Mouse (Mus musculus) kidney, postnatal 36 days (tissue): ENCODE results near the gene Adgrl2.

Experiments
- DNase-seq, 2 experiments: peaks; one replicate each; pipeline ENCODE4 v3.0.0; 2021 to 2022; ENCODE audit warnings: mixed read lengths in 2 of 2

The Adgrl2 gene

GRCm38 (mm10) chr3:148818414-148819105 is 171.8 kb downstream of the Adgrl2 start:
- DNase-seq = no peak

DNA sequence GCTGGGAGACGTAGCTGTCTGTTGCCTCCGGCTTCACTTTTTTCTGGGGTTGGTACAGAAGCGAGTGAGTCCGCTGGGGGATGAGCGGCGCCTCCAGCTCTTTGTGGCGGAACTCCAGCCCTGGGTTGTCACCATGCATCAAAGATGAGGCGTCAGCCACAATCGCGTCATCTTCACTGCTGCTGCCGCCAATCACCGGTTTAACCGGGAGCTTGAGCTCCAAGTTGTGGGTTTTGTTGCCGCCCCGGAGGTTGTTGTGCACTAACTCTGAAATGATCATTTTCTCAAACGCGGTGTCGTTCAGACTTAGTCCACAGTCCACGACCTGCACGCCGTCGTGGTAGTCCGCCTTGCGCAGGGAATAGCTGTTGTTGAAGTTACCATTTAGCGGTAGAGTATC is 172.9 kb downstream of the Adgrl2 start:
- DNase-seq = no peak

- no peak for DNase-seq
Measured at GRCm38 (mm10) chr3:148813121-148813520, 177.2 kb downstream of the Adgrl2 start.

DNA sequence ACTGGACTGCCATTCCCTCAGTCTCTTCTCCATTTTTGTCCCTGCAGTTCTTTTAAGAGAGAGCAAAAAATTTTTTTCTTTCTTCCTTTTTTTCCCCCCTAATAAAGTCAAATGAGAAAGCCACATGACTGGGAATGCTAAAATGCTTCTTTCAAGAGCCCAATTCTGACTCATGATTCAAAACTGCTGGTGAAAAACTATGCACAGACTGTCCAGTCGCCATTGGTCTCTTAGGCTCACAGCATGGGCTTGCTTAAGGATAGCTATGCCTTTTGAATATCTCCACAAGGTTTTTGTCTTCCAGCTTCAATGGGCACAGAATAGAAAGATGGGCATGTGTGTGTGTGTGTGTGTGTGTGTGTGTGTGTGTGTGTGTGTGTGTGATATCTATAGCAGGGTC is 178.3 kb downstream of the Adgrl2 start:
- DNase-seq = no peak

- no peak for DNase-seq
Measured at GRCm38 (mm10) chr3:148806977-148807376, 183.4 kb downstream of the Adgrl2 start.

DNA sequence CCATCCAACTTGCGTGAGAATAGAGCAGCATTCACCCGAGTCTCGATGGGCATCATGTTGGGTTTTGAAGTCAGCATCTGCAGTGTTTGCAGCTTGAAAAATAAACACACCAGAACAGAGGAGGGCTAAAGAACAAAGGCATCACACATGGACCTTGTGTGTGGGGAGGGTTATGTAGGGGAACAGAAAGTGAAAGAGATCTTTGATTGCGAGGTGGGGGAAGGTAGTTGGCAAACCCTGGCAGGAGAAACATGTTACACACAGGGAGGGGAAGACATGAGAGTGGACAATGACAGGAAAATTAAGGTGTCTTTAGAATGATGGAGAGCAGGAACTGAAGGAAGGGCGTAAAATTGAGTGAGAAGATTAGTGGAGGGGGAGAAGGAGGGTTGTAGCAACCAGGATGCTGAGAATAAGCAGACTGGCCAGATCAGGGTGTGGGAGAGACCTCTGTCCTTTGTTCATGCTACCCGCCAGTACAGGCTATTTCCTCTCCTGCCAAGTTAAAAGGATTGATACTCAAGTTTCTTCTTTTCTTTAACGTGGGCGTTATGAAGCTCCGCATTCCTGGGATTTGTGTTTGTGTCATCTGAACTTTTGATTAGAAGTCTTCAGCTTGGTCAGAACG is 197.0 kb downstream of the Adgrl2 start:
- DNase-seq = no peak

DNA sequence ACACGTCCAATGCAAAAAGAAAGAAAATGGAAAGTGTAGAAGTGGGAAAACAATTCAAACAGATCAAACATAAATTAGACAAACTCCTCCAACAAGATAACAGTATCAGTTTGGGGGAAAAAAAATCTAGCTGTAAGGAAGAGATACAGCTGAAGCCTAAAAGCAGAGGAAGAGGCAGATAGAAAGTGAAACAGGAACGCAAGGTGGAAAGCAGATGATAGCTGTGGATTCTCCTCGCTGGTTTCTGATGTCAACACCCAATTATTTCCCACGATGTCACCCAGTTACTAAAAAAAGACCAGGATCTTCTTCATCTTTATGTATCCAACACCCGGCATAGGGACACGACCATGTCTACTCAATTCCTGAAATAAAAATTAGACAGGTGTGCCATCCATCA is 220.0 kb downstream of the Adgrl2 start:
- DNase-seq = no peak
